Mouse (Mus musculus): ENCODE data around the gene Gpsm3. TPM values are rescaled to one million over a fixed set of nuclear protein-coding genes. Genes with fewer than 3 reads are reported as not detected.

Gpsm3 gene
- polyA plus RNA-seq, 1 experiment, result 12.8 TPM

- no peak for TF ChIP-seq POLR2A (IDR thresholded peaks at IDR 0.05; ENCODE audit: low read depth, low read length)
- TF ChIP-seq CTCF (conservative IDR thresholded peaks at IDR 0.05; ENCODE audit: insufficient read depth, insufficient read length, low read depth, low read length), result no peak
- Histone ChIP-seq H3K27ac (ENCODE audit: insufficient read depth, low read depth, low read length) (peak within 1 kb of the TSS; percentile 92), H3K27me3 (replicated peaks; ENCODE audit: control insufficient read depth, insufficient read depth, low read length) (no peaks in the 10 kb centered on the region), H3K36me3 (ENCODE audit: control insufficient read depth, insufficient read depth, low read length) (peaks cover 4% of the 10 kb centered on the region; the same call in 1 of the 2 replicates), H3K4me1 (ENCODE audit: control insufficient read depth, insufficient read depth, low read length) (peaks cover 16% of the 10 kb centered on the region), H3K4me3 (ENCODE audit: insufficient read depth, low read depth, low read length) (peak within 1 kb of the TSS; percentile 69)
- WGBS, result 5% methylated on average over 21 of the region's 21 CpGs
- DNase-seq, result peak; percentile 36
Measured at GRCm38 (mm10) chr17:34591029-34591993, 1.7 kb downstream of the Gpsm3 start, which contains the start of gene Pbx2. Gene Pbx2 (plus strand): TSS chr17:34591266.

- Histone ChIP-seq H3K27me3 (replicated peaks; ENCODE audit: control insufficient read depth, insufficient read depth, low read length) (no peaks in the 10 kb centered on the region), H3K27ac (ENCODE audit: insufficient read depth, low read depth, low read length) (peak overlapping the region; percentile 92), H3K36me3 (ENCODE audit: control insufficient read depth, insufficient read depth, low read length) (peaks cover 4% of the 10 kb centered on the region; the same call in 1 of the 2 replicates), H3K4me1 (ENCODE audit: control insufficient read depth, insufficient read depth, low read length) (peaks cover 16% of the 10 kb centered on the region), H3K4me3 (ENCODE audit: insufficient read depth, low read depth, low read length) (peak overlapping the region; percentile 69)
- 3% methylated on average over 16 of the region's 35 CpGs for WGBS
- TF ChIP-seq CTCF (conservative IDR thresholded peaks at IDR 0.05; ENCODE audit: insufficient read depth, insufficient read length, low read depth, low read length), result no peak
- TF ChIP-seq POLR2A (IDR thresholded peaks at IDR 0.05; ENCODE audit: low read depth, low read length), result peak; percentile 61
- peak; percentile 91 for DNase-seq
Measured at GRCm38 (mm10) chr17:34591994-34592375, 2.4 kb downstream of the Gpsm3 start.

GRCm38 (mm10) chr17:34592581-34593549 lies 3.3 kb downstream of the Gpsm3 start:
- TF ChIP-seq CTCF (conservative IDR thresholded peaks at IDR 0.05; ENCODE audit: insufficient read depth, insufficient read length, low read depth, low read length) (no peak), POLR2A (IDR thresholded peaks at IDR 0.05; ENCODE audit: low read depth, low read length) (no peak)
- H3K4me1 ChIP-seq (ENCODE audit: control insufficient read depth, insufficient read depth, low read length), result peaks cover 15% of the 10 kb centered on the region
- H3K27me3 ChIP-seq (replicated peaks; ENCODE audit: control insufficient read depth, insufficient read depth, low read length), result no peaks in the 10 kb centered on the region
- WGBS, result 2% methylated on average over 32 of the region's 32 CpGs
- peak; percentile 59 for DNase-seq
- H3K36me3 ChIP-seq (ENCODE audit: control insufficient read depth, insufficient read depth, low read length), result peaks cover 4% of the 10 kb centered on the region; the same call in 1 of the 2 replicates
- peak overlapping the region; percentile 69 for H3K4me3 ChIP-seq (ENCODE audit: insufficient read depth, low read depth, low read length)
- H3K27ac ChIP-seq (ENCODE audit: insufficient read depth, low read depth, low read length), result peak overlapping the region; percentile 75

GRCm38 (mm10) chr17:34593752-34594525 lies 4.3 kb downstream of the Gpsm3 start:
- DNase-seq, result no peak
- Histone ChIP-seq H3K36me3 (ENCODE audit: control insufficient read depth, insufficient read depth, low read length) (peaks cover 4% of the 10 kb centered on the region; the same call in 1 of the 2 replicates), H3K27ac (ENCODE audit: insufficient read depth, low read depth, low read length) (no peak overlapping the region), H3K4me1 (ENCODE audit: control insufficient read depth, insufficient read depth, low read length) (peaks cover 11% of the 10 kb centered on the region), H3K4me3 (ENCODE audit: insufficient read depth, low read depth, low read length) (peak overlapping the region; percentile 69), H3K27me3 (replicated peaks; ENCODE audit: control insufficient read depth, insufficient read depth, low read length) (no peaks in the 10 kb centered on the region)
- TF ChIP-seq CTCF (conservative IDR thresholded peaks at IDR 0.05; ENCODE audit: insufficient read depth, insufficient read length, low read depth, low read length) (no peak), POLR2A (IDR thresholded peaks at IDR 0.05; ENCODE audit: low read depth, low read length) (no peak)
- 45% methylated on average over 34 of the region's 34 CpGs for WGBS

GRCm38 (mm10) chr17:34596098-34596497 lies 6.5 kb downstream of the Gpsm3 start:
- Histone ChIP-seq H3K36me3 (ENCODE audit: control insufficient read depth, insufficient read depth, low read length) (peaks cover 4% of the 10 kb centered on the region; the same call in 1 of the 2 replicates), H3K4me1 (ENCODE audit: control insufficient read depth, insufficient read depth, low read length) (peaks cover 7% of the 10 kb centered on the region), H3K27me3 (replicated peaks; ENCODE audit: control insufficient read depth, insufficient read depth, low read length) (no peaks in the 10 kb centered on the region), H3K4me3 (ENCODE audit: insufficient read depth, low read depth, low read length) (no peak overlapping the region), H3K27ac (ENCODE audit: insufficient read depth, low read depth, low read length) (no peak overlapping the region)
- no peak for DNase-seq
- TF ChIP-seq CTCF (conservative IDR thresholded peaks at IDR 0.05; ENCODE audit: insufficient read depth, insufficient read length, low read depth, low read length) (no peak), POLR2A (IDR thresholded peaks at IDR 0.05; ENCODE audit: low read depth, low read length) (no peak)
- WGBS, result 66% methylated on average over 8 of the region's 8 CpGs

- Histone ChIP-seq H3K27ac (ENCODE audit: insufficient read depth, low read depth, low read length) (no peak within 1 kb of the TSS), H3K27me3 (replicated peaks; ENCODE audit: control insufficient read depth, insufficient read depth, low read length) (no peaks in the 10 kb centered on the region), H3K4me3 (ENCODE audit: insufficient read depth, low read depth, low read length) (no peak within 1 kb of the TSS), H3K36me3 (ENCODE audit: control insufficient read depth, insufficient read depth, low read length) (peaks cover 4% of the 10 kb centered on the region; the same call in 1 of the 2 replicates), H3K4me1 (ENCODE audit: control insufficient read depth, insufficient read depth, low read length) (peaks cover 9% of the 10 kb centered on the region)
- no peak for DNase-seq
- 22% methylated on average over 6 of the region's 6 CpGs for WGBS
- no peak for TF ChIP-seq POLR2A (IDR thresholded peaks at IDR 0.05; ENCODE audit: low read depth, low read length)
Measured at GRCm38 (mm10) chr17:34597566-34598095, 8.0 kb downstream of the Gpsm3 start, which contains the start of gene Ager. Gene Ager (plus strand): TSS chr17:34597862.
